Mouse (Mus musculus) G1E-ER4 (cell line): ENCODE results near the gene Nkx1-1. TPM values are rescaled to one million over a fixed set of nuclear protein-coding genes. Genes with fewer than 3 reads are reported as not detected.

Experiments
- GATA1 ChIP-seq: IDR thresholded peaks from one replicate; pipeline ENCODE4 v1.8.0; 2012; ENCODE audit warnings: low read length, inconsistent platforms
- polyA plus RNA-seq: library from polyadenylated mRNA; stranded (reverse); fragments of >175 nt; gene quantifications from 2 replicates; pipeline ENCODE4 v1.2.3, GENCODE M21; 2012

Nkx1-1 gene
- polyA plus RNA-seq, 1 experiment, result not detected

- TF ChIP-seq GATA1, result no peak
Measured at GRCm38 (mm10) chr5:33432057-33432935, 1.5 kb downstream of the Nkx1-1 start.

GRCm38 (mm10) chr5:33431173-33432005 is 2.4 kb downstream of the Nkx1-1 start:
- TF ChIP-seq GATA1, result no peak

- no peak for TF ChIP-seq GATA1
Measured at GRCm38 (mm10) chr5:33430511-33431172, 3.1 kb downstream of the Nkx1-1 start.

GRCm38 (mm10) chr5:33430106-33430505 is 3.7 kb downstream of the Nkx1-1 start:
- TF ChIP-seq GATA1, result no peak

GRCm38 (mm10) chr5:33427461-33427860 is 6.3 kb downstream of the Nkx1-1 start:
- TF ChIP-seq GATA1, result no peak

GRCm38 (mm10) chr5:33420313-33420712 is 13.5 kb downstream of the Nkx1-1 start:
- no peak for TF ChIP-seq GATA1

- TF ChIP-seq GATA1, result no peak
Measured at GRCm38 (mm10) chr5:33400819-33401218, 33.0 kb downstream of the Nkx1-1 start.

GRCm38 (mm10) chr5:33396828-33397227 is 36.9 kb downstream of the Nkx1-1 start:
- no peak for TF ChIP-seq GATA1

GRCm38 (mm10) chr5:33395693-33396092 is 38.1 kb downstream of the Nkx1-1 start:
- TF ChIP-seq GATA1, result no peak

GRCm38 (mm10) chr5:33393803-33394202 is 40.0 kb downstream of the Nkx1-1 start:
- no peak for TF ChIP-seq GATA1

GRCm38 (mm10) chr5:33387550-33387949 is 46.2 kb downstream of the Nkx1-1 start:
- TF ChIP-seq GATA1, result no peak

Other genes with a start within 250 kb of the Nkx1-1 start
- 0.09 and 0.36 TPM in 2 replicates for gene Spon2, start 215.5 kb downstream of the Nkx1-1 start, polyA plus RNA-seq
- gene Ctbp1, start 159.0 kb downstream of the Nkx1-1 start, polyA plus RNA-seq, result 309 and 457 TPM in 2 replicates
- 112 and 232 TPM in 2 replicates for gene Maea, start 98.5 kb downstream of the Nkx1-1 start, polyA plus RNA-seq
- gene Uvssa, start 55.4 kb downstream of the Nkx1-1 start, polyA plus RNA-seq, result 2.2 and 2.6 TPM in 2 replicates
- 110 and 151 TPM in 2 replicates for gene Fam53a, start 195.7 kb upstream of the Nkx1-1 start, polyA plus RNA-seq
- not detected in 2 replicates for gene Gm9903, start 195.9 kb upstream of the Nkx1-1 start, polyA plus RNA-seq
- gene Slbp, start 218.6 kb upstream of the Nkx1-1 start, polyA plus RNA-seq, result 151 and 221 TPM in 2 replicates
- gene Tacc3, start 224.2 kb upstream of the Nkx1-1 start, polyA plus RNA-seq, result 50.5 and 88.8 TPM in 2 replicates
- gene Tmem129, start 224.4 kb upstream of the Nkx1-1 start, polyA plus RNA-seq, result 12.1 and 13.3 TPM in 2 replicates